Mouse (Mus musculus): ENCODE measurements at regions not wholly inside any gene's neighbourhood (a gene's known extent, or its start where the extent isn't known, plus 50 kb on each side); places are given as distances from the start of the nearest gene placed in this dataset.

GRCm38 (mm10) chrX:11209895-11210294 lies 89.2 kb upstream of the H2al1a start:
- in situ Hi-C loops (cut with MboI; ENCODE audit: low sequenced_read_pairs in 2 of 2, unreplicated experiment in 2 of 2) = no loop called here
- DNase-seq (ENCODE audit: low read depth, low spot score) = no peak
- Histone ChIP-seq H3K27ac (ENCODE audit: insufficient read depth, low read depth, low read length, poor library complexity, severe bottlenecking) (no peak overlapping the region), H3K4me3 (ENCODE audit: insufficient read depth in 1 of 2, low read depth in 1 of 2, low read length in 2 of 2, poor library complexity in 1 of 2, severe bottlenecking in 1 of 2) (no peak overlapping the region), H3K36me3 (ENCODE audit: control insufficient read depth, insufficient read depth, low read length, poor library complexity, severe bottlenecking) (no peaks in the 10 kb centered on the region), H3K9me3 (ENCODE audit: control insufficient read depth, insufficient read depth, low read depth, low read length) (no peaks in the 10 kb centered on the region), H3K4me1 (ENCODE audit: control insufficient read depth in 2 of 2, insufficient read depth in 2 of 2, low read length in 2 of 2, poor library complexity in 1 of 2) (no peaks in the 10 kb centered on the region), H3K9ac (ENCODE audit: insufficient read depth, low read depth, low read length, poor library complexity, severe bottlenecking) (no peak overlapping the region)
- TF ChIP-seq ZNF384 (IDR thresholded peaks at IDR 0.05; ENCODE audit: low read depth, low read length) (no peak), HCFC1 (IDR thresholded peaks at IDR 0.05; ENCODE audit: borderline replicate concordance, insufficient read depth, low read length) (no peak), ZC3H11A (IDR thresholded peaks at IDR 0.05; ENCODE audit: borderline replicate concordance, low read depth, low read length) (no peak), MAFK (IDR thresholded peaks at IDR 0.05; ENCODE audit: insufficient read depth, low read depth, low read length) (no peak), CHD2 (IDR thresholded peaks at IDR 0.05; ENCODE audit: low read depth, low read length) (no peak)

DNA sequence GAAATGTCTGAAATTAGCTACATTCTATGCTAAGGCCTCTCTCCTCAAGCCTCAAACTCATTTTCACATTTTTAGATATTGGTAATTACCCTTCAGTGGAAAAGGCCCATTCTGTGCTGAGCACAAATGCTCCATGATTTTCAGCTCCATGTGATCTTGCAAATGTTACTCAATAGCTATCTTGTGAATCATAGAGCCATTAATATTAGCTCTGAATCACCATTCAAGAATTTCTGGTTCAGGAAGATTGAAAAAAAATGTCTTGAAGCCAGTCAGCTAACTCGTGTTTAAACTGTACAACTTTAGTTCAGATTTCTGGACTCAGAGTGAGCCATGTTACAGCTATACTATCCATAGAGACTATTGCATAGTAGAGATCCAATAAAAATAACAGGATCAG lies 86.2 kb upstream of the H2al1a start:
- Histone ChIP-seq H3K4me1 (ENCODE audit: control insufficient read depth in 2 of 2, insufficient read depth in 2 of 2, low read length in 2 of 2, poor library complexity in 1 of 2) (no peaks in the 10 kb centered on the region), H3K9me3 (ENCODE audit: control insufficient read depth, insufficient read depth, low read depth, low read length) (no peaks in the 10 kb centered on the region), H3K4me3 (ENCODE audit: insufficient read depth in 1 of 2, low read depth in 1 of 2, low read length in 2 of 2, poor library complexity in 1 of 2, severe bottlenecking in 1 of 2) (no peak overlapping the region), H3K36me3 (ENCODE audit: control insufficient read depth, insufficient read depth, low read length, poor library complexity, severe bottlenecking) (no peaks in the 10 kb centered on the region), H3K9ac (ENCODE audit: insufficient read depth, low read depth, low read length, poor library complexity, severe bottlenecking) (no peak overlapping the region), H3K27ac (ENCODE audit: insufficient read depth, low read depth, low read length, poor library complexity, severe bottlenecking) (no peak overlapping the region)
- TF ChIP-seq ZC3H11A (IDR thresholded peaks at IDR 0.05; ENCODE audit: borderline replicate concordance, low read depth, low read length) (no peak), MAFK (IDR thresholded peaks at IDR 0.05; ENCODE audit: insufficient read depth, low read depth, low read length) (no peak), HCFC1 (IDR thresholded peaks at IDR 0.05; ENCODE audit: borderline replicate concordance, insufficient read depth, low read length) (no peak), ZNF384 (IDR thresholded peaks at IDR 0.05; ENCODE audit: low read depth, low read length) (no peak), CHD2 (IDR thresholded peaks at IDR 0.05; ENCODE audit: low read depth, low read length) (no peak)
- in situ Hi-C loops (cut with MboI; ENCODE audit: low sequenced_read_pairs in 2 of 2, unreplicated experiment in 2 of 2) = no loop called here
- DNase-seq (ENCODE audit: low read depth, low spot score) = no peak

DNA sequence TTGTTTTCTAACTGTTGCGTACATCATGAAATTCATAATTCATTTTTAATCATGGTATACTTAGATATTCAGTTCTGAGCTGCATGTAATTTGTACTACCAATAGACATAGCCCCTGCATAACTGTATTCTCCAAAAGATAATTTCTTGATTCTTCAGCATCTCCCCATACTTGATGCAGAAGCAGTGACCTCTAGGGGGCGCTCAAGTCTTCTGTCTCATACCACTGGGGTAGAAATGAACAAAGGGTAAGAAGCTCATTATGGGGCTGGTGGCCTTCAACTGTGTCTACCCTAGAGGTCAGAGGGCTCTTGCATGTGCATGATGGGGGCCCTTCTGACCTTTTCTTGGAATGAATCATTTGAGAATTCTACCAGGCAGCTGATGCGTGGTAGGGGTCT lies 85.6 kb upstream of the H2al1a start:
- Histone ChIP-seq H3K9ac (ENCODE audit: insufficient read depth, low read depth, low read length, poor library complexity, severe bottlenecking) (no peak overlapping the region), H3K4me3 (ENCODE audit: insufficient read depth in 1 of 2, low read depth in 1 of 2, low read length in 2 of 2, poor library complexity in 1 of 2, severe bottlenecking in 1 of 2) (no peak overlapping the region), H3K9me3 (ENCODE audit: control insufficient read depth, insufficient read depth, low read depth, low read length) (no peaks in the 10 kb centered on the region), H3K36me3 (ENCODE audit: control insufficient read depth, insufficient read depth, low read length, poor library complexity, severe bottlenecking) (no peaks in the 10 kb centered on the region), H3K4me1 (ENCODE audit: control insufficient read depth in 2 of 2, insufficient read depth in 2 of 2, low read length in 2 of 2, poor library complexity in 1 of 2) (no peaks in the 10 kb centered on the region), H3K27ac (ENCODE audit: insufficient read depth, low read depth, low read length, poor library complexity, severe bottlenecking) (no peak overlapping the region)
- TF ChIP-seq HCFC1 (IDR thresholded peaks at IDR 0.05; ENCODE audit: borderline replicate concordance, insufficient read depth, low read length) = no peak
- TF ChIP-seq MAFK (IDR thresholded peaks at IDR 0.05; ENCODE audit: insufficient read depth, low read depth, low read length) = no peak
- TF ChIP-seq ZC3H11A (IDR thresholded peaks at IDR 0.05; ENCODE audit: borderline replicate concordance, low read depth, low read length) = no peak
- TF ChIP-seq CHD2 (IDR thresholded peaks at IDR 0.05; ENCODE audit: low read depth, low read length) = no peak
- no peak for TF ChIP-seq ZNF384 (IDR thresholded peaks at IDR 0.05; ENCODE audit: low read depth, low read length)
- DNase-seq (ENCODE audit: low read depth, low spot score) = peak; percentile 15
- in situ Hi-C loops (cut with MboI; ENCODE audit: low sequenced_read_pairs in 2 of 2, unreplicated experiment in 2 of 2) = no loop called here

DNA sequence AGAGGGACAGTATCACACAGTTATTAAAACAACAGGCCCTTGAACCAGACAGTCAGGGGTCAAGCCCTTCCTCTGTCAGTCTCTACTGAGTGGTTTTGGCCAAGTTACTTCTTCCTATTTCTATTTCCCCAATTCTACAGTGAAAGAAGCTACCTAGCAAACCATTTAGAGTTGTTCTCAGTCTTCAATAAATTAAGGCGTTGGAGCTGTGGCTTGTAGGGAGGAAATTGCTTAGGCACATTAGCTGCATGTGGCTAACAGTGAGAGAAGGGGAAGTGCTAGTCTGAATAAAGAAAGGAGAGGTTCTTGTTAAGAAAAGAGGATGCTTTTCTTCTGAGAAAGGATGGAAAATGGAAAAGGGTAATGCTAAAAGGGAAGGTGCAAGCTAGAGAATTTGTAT lies 60.0 kb upstream of the H2al1a start:
- TF ChIP-seq MAFK (IDR thresholded peaks at IDR 0.05; ENCODE audit: insufficient read depth, low read depth, low read length) = no peak
- no peak for TF ChIP-seq ZNF384 (IDR thresholded peaks at IDR 0.05; ENCODE audit: low read depth, low read length)
- no peak for TF ChIP-seq HCFC1 (IDR thresholded peaks at IDR 0.05; ENCODE audit: borderline replicate concordance, insufficient read depth, low read length)
- no peak for TF ChIP-seq ZC3H11A (IDR thresholded peaks at IDR 0.05; ENCODE audit: borderline replicate concordance, low read depth, low read length)
- TF ChIP-seq CHD2 (IDR thresholded peaks at IDR 0.05; ENCODE audit: low read depth, low read length) = no peak
- in situ Hi-C loops (cut with MboI; ENCODE audit: low sequenced_read_pairs in 2 of 2, unreplicated experiment in 2 of 2) = no loop called here
- Histone ChIP-seq H3K4me1 (ENCODE audit: control insufficient read depth in 2 of 2, insufficient read depth in 2 of 2, low read length in 2 of 2, poor library complexity in 1 of 2) (no peaks in the 10 kb centered on the region), H3K9me3 (ENCODE audit: control insufficient read depth, insufficient read depth, low read depth, low read length) (no peaks in the 10 kb centered on the region), H3K27ac (ENCODE audit: insufficient read depth, low read depth, low read length, poor library complexity, severe bottlenecking) (no peak overlapping the region), H3K9ac (ENCODE audit: insufficient read depth, low read depth, low read length, poor library complexity, severe bottlenecking) (no peak overlapping the region), H3K4me3 (ENCODE audit: insufficient read depth in 1 of 2, low read depth in 1 of 2, low read length in 2 of 2, poor library complexity in 1 of 2, severe bottlenecking in 1 of 2) (no peak overlapping the region), H3K36me3 (ENCODE audit: control insufficient read depth, insufficient read depth, low read length, poor library complexity, severe bottlenecking) (no peaks in the 10 kb centered on the region)
- DNase-seq (ENCODE audit: low read depth, low spot score) = no peak

DNA sequence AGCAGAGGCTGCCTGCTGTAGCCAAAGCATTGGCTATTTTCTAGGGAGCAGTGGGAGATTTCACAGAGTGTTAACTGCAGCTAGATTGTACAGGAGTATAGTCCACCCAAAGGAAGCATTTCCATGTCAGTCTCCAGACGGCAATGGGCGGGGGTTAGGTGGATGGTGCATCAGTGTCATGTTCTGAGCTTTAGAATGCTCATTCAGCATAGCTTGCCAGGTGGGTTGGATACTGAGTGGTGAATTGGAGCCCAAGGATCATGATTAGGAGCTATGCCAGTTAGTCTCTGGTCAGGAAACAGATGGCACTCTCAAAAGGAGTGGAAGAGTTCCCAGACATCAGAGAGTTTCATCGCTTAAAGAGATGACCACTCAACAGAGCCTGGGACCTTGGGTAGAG lies 53.5 kb upstream of the H2al1a start:
- Histone ChIP-seq H3K4me3 (ENCODE audit: insufficient read depth in 1 of 2, low read depth in 1 of 2, low read length in 2 of 2, poor library complexity in 1 of 2, severe bottlenecking in 1 of 2) (no peak overlapping the region), H3K36me3 (ENCODE audit: control insufficient read depth, insufficient read depth, low read length, poor library complexity, severe bottlenecking) (no peaks in the 10 kb centered on the region), H3K9me3 (ENCODE audit: control insufficient read depth, insufficient read depth, low read depth, low read length) (no peaks in the 10 kb centered on the region), H3K9ac (ENCODE audit: insufficient read depth, low read depth, low read length, poor library complexity, severe bottlenecking) (no peak overlapping the region), H3K4me1 (ENCODE audit: control insufficient read depth in 2 of 2, insufficient read depth in 2 of 2, low read length in 2 of 2, poor library complexity in 1 of 2) (no peaks in the 10 kb centered on the region), H3K27ac (ENCODE audit: insufficient read depth, low read depth, low read length, poor library complexity, severe bottlenecking) (no peak overlapping the region)
- no peak for DNase-seq (ENCODE audit: low read depth, low spot score)
- no peak for TF ChIP-seq MAFK (IDR thresholded peaks at IDR 0.05; ENCODE audit: insufficient read depth, low read depth, low read length)
- in situ Hi-C loops (cut with MboI; ENCODE audit: low sequenced_read_pairs in 2 of 2, unreplicated experiment in 2 of 2) = loop anchor here in 1 of 2 experiments (10.0 kb wide), 1 partner anchor 61 kb away; no protein-coding TSS in a partner anchor

Measured in ES-E14 (cell line).